Mouse (Mus musculus): ENCODE data around the gene Arhgef12. TPM values are rescaled to one million over a fixed set of nuclear protein-coding genes. Genes with fewer than 3 reads are reported as not detected.

The Arhgef12 gene
- total RNA-seq, 1 experiment: 23.2 TPM

- TF ChIP-seq CHD2 (IDR thresholded peaks at IDR 0.05; ENCODE audit: low read depth, low read length) (no peak), ZC3H11A (IDR thresholded peaks at IDR 0.05; ENCODE audit: borderline replicate concordance, low read depth, low read length) (no peak), MAFK (IDR thresholded peaks at IDR 0.05; ENCODE audit: insufficient read depth, low read depth, low read length) (no peak), ZNF384 (IDR thresholded peaks at IDR 0.05; ENCODE audit: low read depth, low read length) (no peak), HCFC1 (IDR thresholded peaks at IDR 0.05; ENCODE audit: borderline replicate concordance, insufficient read depth, low read length) (no peak)
- no peak for DNase-seq (ENCODE audit: low read depth, low spot score)
- peak overlapping the region; percentile 83 for H3K9ac ChIP-seq (ENCODE audit: insufficient read depth, low read depth, low read length, poor library complexity, severe bottlenecking)
- H3K36me3 ChIP-seq (ENCODE audit: control insufficient read depth, insufficient read depth, low read length, poor library complexity, severe bottlenecking): peaks cover 5% of the 10 kb centered on the region; the same call in 1 of the 2 replicates
- H3K4me1 ChIP-seq (ENCODE audit: control insufficient read depth in 2 of 2, insufficient read depth in 2 of 2, low read length in 2 of 2, poor library complexity in 1 of 2): peaks cover 2 to 7% of the 10 kb centered on the region in 2 experiments
- H3K9me3 ChIP-seq (ENCODE audit: control insufficient read depth, insufficient read depth, low read depth, low read length): no peaks in the 10 kb centered on the region
- H3K27ac ChIP-seq (ENCODE audit: insufficient read depth, low read depth, low read length, poor library complexity, severe bottlenecking): no peak overlapping the region
- in situ Hi-C loops (cut with MboI; ENCODE audit: low sequenced_read_pairs in 2 of 2, unreplicated experiment in 2 of 2): no loop called here
- H3K4me3 ChIP-seq (ENCODE audit: insufficient read depth in 1 of 2, low read depth in 1 of 2, low read length in 2 of 2, poor library complexity in 1 of 2, severe bottlenecking in 1 of 2): peak overlapping the region; percentile 90 to 97
Observed at GRCm38 (mm10) chr9:43106426-43107186, 433 bp downstream of the Arhgef12 start.

DNA sequence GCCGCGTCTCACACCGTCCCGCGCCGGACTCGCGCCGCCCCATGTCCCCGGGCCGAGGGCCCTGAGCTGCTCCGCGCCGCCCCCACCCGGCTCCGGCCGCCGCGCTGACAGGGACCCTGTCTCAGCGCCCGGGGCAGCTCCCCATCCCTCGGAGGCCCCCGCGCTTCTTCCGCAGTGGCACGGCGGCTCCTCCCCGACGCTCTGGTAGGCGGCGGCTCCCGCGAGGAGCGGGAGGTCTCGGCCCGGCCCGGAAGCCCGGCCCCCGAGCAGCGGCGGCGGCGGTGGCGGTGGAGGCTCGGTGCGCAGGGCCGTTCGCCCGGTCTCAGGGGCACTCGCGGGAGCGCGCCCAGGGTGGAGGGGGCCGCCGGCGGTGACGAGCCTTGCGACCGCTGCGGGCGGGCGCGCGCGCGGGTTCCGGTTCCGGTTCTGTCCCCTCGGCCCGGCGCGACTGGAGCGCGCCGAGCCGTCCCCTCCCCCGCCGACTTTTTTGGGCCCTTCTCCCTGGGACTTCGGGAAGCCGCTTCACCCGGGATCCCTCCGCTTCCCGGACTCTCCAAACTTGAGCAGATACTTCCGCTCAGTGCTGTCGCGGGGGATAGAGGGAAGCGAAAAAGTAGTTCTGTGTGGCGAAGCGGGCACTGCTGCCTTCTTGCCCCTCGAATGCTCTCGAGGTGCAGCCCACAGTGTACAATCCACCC lies 1.2 kb downstream of the Arhgef12 start:
- H3K9me3 ChIP-seq (ENCODE audit: control insufficient read depth, insufficient read depth, low read depth, low read length): no peaks in the 10 kb centered on the region
- TF ChIP-seq HCFC1 (IDR thresholded peaks at IDR 0.05; ENCODE audit: borderline replicate concordance, insufficient read depth, low read length): peak; percentile 65; the same call in 1 of the 2 replicates
- no peak for TF ChIP-seq ZC3H11A (IDR thresholded peaks at IDR 0.05; ENCODE audit: borderline replicate concordance, low read depth, low read length)
- no peak for TF ChIP-seq MAFK (IDR thresholded peaks at IDR 0.05; ENCODE audit: insufficient read depth, low read depth, low read length)
- peak; percentile 84 for TF ChIP-seq CHD2 (IDR thresholded peaks at IDR 0.05; ENCODE audit: low read depth, low read length)
- TF ChIP-seq ZNF384 (IDR thresholded peaks at IDR 0.05; ENCODE audit: low read depth, low read length): no peak
- H3K36me3 ChIP-seq (ENCODE audit: control insufficient read depth, insufficient read depth, low read length, poor library complexity, severe bottlenecking): no peaks in the 10 kb centered on the region; the same call in 1 of the 2 replicates
- peak overlapping the region; percentile 83 for H3K9ac ChIP-seq (ENCODE audit: insufficient read depth, low read depth, low read length, poor library complexity, severe bottlenecking)
- in situ Hi-C loops (cut with MboI; ENCODE audit: low sequenced_read_pairs in 2 of 2, unreplicated experiment in 2 of 2): no loop called here
- peak overlapping the region; percentile 90 to 97 for H3K4me3 ChIP-seq (ENCODE audit: insufficient read depth in 1 of 2, low read depth in 1 of 2, low read length in 2 of 2, poor library complexity in 1 of 2, severe bottlenecking in 1 of 2)
- peak overlapping the region; percentile 69 for H3K27ac ChIP-seq (ENCODE audit: insufficient read depth, low read depth, low read length, poor library complexity, severe bottlenecking)
- H3K4me1 ChIP-seq (ENCODE audit: control insufficient read depth in 2 of 2, insufficient read depth in 2 of 2, low read length in 2 of 2, poor library complexity in 1 of 2): peaks cover 3 to 7% of the 10 kb centered on the region in 2 experiments
- DNase-seq (ENCODE audit: low read depth, low spot score): peak; percentile 86

GRCm38 (mm10) chr9:43104873-43105663 lies 2.0 kb downstream of the Arhgef12 start:
- Histone ChIP-seq H3K9me3 (ENCODE audit: control insufficient read depth, insufficient read depth, low read depth, low read length) (no peaks in the 10 kb centered on the region), H3K4me1 (ENCODE audit: control insufficient read depth in 2 of 2, insufficient read depth in 2 of 2, low read length in 2 of 2, poor library complexity in 1 of 2) (peaks cover 3 to 7% of the 10 kb centered on the region in 2 experiments), H3K4me3 (ENCODE audit: insufficient read depth in 1 of 2, low read depth in 1 of 2, low read length in 2 of 2, poor library complexity in 1 of 2, severe bottlenecking in 1 of 2) (peak overlapping the region; percentile 90 to 97), H3K36me3 (ENCODE audit: control insufficient read depth, insufficient read depth, low read length, poor library complexity, severe bottlenecking) (no peaks in the 10 kb centered on the region; the same call in 1 of the 2 replicates), H3K9ac (ENCODE audit: insufficient read depth, low read depth, low read length, poor library complexity, severe bottlenecking) (peak overlapping the region; percentile 83), H3K27ac (ENCODE audit: insufficient read depth, low read depth, low read length, poor library complexity, severe bottlenecking) (peak overlapping the region; percentile 69)
- in situ Hi-C loops (cut with MboI; ENCODE audit: low sequenced_read_pairs in 2 of 2, unreplicated experiment in 2 of 2): no loop called here
- no peak for DNase-seq (ENCODE audit: low read depth, low spot score)
- TF ChIP-seq MAFK (IDR thresholded peaks at IDR 0.05; ENCODE audit: insufficient read depth, low read depth, low read length) (no peak), HCFC1 (IDR thresholded peaks at IDR 0.05; ENCODE audit: borderline replicate concordance, insufficient read depth, low read length) (no peak), ZC3H11A (IDR thresholded peaks at IDR 0.05; ENCODE audit: borderline replicate concordance, low read depth, low read length) (no peak), ZNF384 (IDR thresholded peaks at IDR 0.05; ENCODE audit: low read depth, low read length) (no peak), CHD2 (IDR thresholded peaks at IDR 0.05; ENCODE audit: low read depth, low read length) (no peak)

DNA sequence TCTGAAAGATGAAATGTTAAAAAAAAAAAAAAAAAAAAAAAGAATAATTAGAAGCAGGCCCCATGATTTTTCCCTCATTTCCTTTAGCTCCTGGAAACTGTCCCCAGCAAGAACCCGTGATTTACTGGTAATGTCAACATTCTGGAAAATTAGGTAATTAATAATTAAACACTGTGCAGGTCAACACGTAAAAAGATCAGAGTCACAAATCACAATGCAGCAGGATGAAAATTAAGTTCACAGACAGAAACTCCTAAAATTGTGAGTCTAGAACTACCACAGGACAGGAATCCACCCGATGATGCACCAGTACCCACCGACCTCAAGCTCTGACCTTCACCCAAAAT lies 2.5 kb downstream of the Arhgef12 start:
- TF ChIP-seq ZC3H11A (IDR thresholded peaks at IDR 0.05; ENCODE audit: borderline replicate concordance, low read depth, low read length) (no peak), CHD2 (IDR thresholded peaks at IDR 0.05; ENCODE audit: low read depth, low read length) (no peak), MAFK (IDR thresholded peaks at IDR 0.05; ENCODE audit: insufficient read depth, low read depth, low read length) (no peak), HCFC1 (IDR thresholded peaks at IDR 0.05; ENCODE audit: borderline replicate concordance, insufficient read depth, low read length) (no peak), ZNF384 (IDR thresholded peaks at IDR 0.05; ENCODE audit: low read depth, low read length) (no peak)
- Histone ChIP-seq H3K9me3 (ENCODE audit: control insufficient read depth, insufficient read depth, low read depth, low read length) (no peaks in the 10 kb centered on the region), H3K27ac (ENCODE audit: insufficient read depth, low read depth, low read length, poor library complexity, severe bottlenecking) (no peak overlapping the region; the same call in 1 of the 2 replicates), H3K9ac (ENCODE audit: insufficient read depth, low read depth, low read length, poor library complexity, severe bottlenecking) (no peak overlapping the region), H3K4me1 (ENCODE audit: control insufficient read depth in 2 of 2, insufficient read depth in 2 of 2, low read length in 2 of 2, poor library complexity in 1 of 2) (peaks cover 3 to 7% of the 10 kb centered on the region in 2 experiments), H3K36me3 (ENCODE audit: control insufficient read depth, insufficient read depth, low read length, poor library complexity, severe bottlenecking) (no peaks in the 10 kb centered on the region; the same call in 1 of the 2 replicates), H3K4me3 (ENCODE audit: insufficient read depth in 1 of 2, low read depth in 1 of 2, low read length in 2 of 2, poor library complexity in 1 of 2, severe bottlenecking in 1 of 2) (peak overlapping the region; percentile 90 to 97)
- in situ Hi-C loops (cut with MboI; ENCODE audit: low sequenced_read_pairs in 2 of 2, unreplicated experiment in 2 of 2): no loop called here
- no peak for DNase-seq (ENCODE audit: low read depth, low spot score)

Measured in ES-E14 (cell line).